Mouse (Mus musculus): ENCODE data around the gene Whrn. TPM values are rescaled to one million over a fixed set of nuclear protein-coding genes. Genes with fewer than 3 reads are reported as not detected.

The Whrn gene
- 5.3 and 5.6 TPM in 2 replicates for polyA plus RNA-seq (2015; fragmentation: Nextera tagmentation; extraction: Ambion mirVana)

- H3K9ac ChIP-seq, result peak within 1 kb of the TSS; percentile 76
- H3K27ac ChIP-seq, result 0 out of 2 replicates have a peak within 1 kb of the TSS, but pooled peaks have one; percentile 8
- peak within 1 kb of the TSS; percentile 88 for H3K4me2 ChIP-seq
- peaks cover 44% of the 10 kb centered on the region for H3K4me1 ChIP-seq (replicated peaks)
- no peaks in the 10 kb centered on the region for H3K9me3 ChIP-seq
- H3K36me3 ChIP-seq, result no peaks in the 10 kb centered on the region
- peak within 1 kb of the TSS; percentile 67 for H3K4me3 ChIP-seq
- H3K27me3 ChIP-seq, result peaks cover 21% of the 10 kb centered on the region
- peak; percentile 81 for ATAC-seq (ENCODE audit: low FRiP score)
- WGBS, result 0% methylated on average over 31 of the region's 34 CpGs
Observed at GRCm38 (mm10) chr4:63495915-63496278, at the start of gene Whrn. Gene Whrn, minus strand, starts transcription at chr4:63495991.

- peak overlapping the region; percentile 93 for H3K27ac ChIP-seq
- H3K4me1 ChIP-seq (replicated peaks), result peaks cover 36% of the 10 kb centered on the region
- WGBS, result 17% methylated on average over 26 of the region's 26 CpGs
- peak overlapping the region; percentile 82 for H3K4me2 ChIP-seq
- peaks cover 17% of the 10 kb centered on the region for H3K36me3 ChIP-seq
- peak overlapping the region; percentile 87 for H3K4me3 ChIP-seq
- no peak for ATAC-seq (ENCODE audit: low FRiP score)
- no peaks in the 10 kb centered on the region for H3K27me3 ChIP-seq
- peak overlapping the region; percentile 97 for H3K9ac ChIP-seq
- H3K9me3 ChIP-seq, result no peaks in the 10 kb centered on the region
Observed at GRCm38 (mm10) chr4:63545231-63545958, 49.6 kb upstream of the Whrn start.

- Histone ChIP-seq H3K4me2 (peak within 1 kb of the TSS; percentile 82), H3K27me3 (no peaks in the 10 kb centered on the region), H3K36me3 (peaks cover 16% of the 10 kb centered on the region), H3K9me3 (no peaks in the 10 kb centered on the region), H3K9ac (peak within 1 kb of the TSS; percentile 97), H3K27ac (peak within 1 kb of the TSS; percentile 93), H3K4me3 (peak within 1 kb of the TSS; percentile 87), H3K4me1 (replicated peaks) (peaks cover 36% of the 10 kb centered on the region)
- peak; percentile 95 for ATAC-seq (ENCODE audit: low FRiP score)
- under 1% methylated on average over 49 of the region's 57 CpGs for WGBS
Observed at GRCm38 (mm10) chr4:63544494-63545230, 48.9 kb upstream of the Whrn start, which contains the start of gene Atp6v1g1. Gene Atp6v1g1, plus strand, starts transcription at chr4:63544772.

- Histone ChIP-seq H3K27ac (peak overlapping the region; percentile 93), H3K4me2 (peak overlapping the region; percentile 82), H3K9me3 (no peaks in the 10 kb centered on the region), H3K36me3 (peaks cover 8% of the 10 kb centered on the region), H3K9ac (0 out of 2 replicates have a peak overlapping the region, but pooled peaks have one; percentile 4), H3K4me1 (replicated peaks) (peaks cover 36% of the 10 kb centered on the region), H3K27me3 (no peaks in the 10 kb centered on the region), H3K4me3 (peak overlapping the region; percentile 87)
- 61% methylated on average over 10 of the region's 10 CpGs for WGBS
- peak; percentile 76 for ATAC-seq (ENCODE audit: low FRiP score)
Observed at GRCm38 (mm10) chr4:63543746-63544493, 48.1 kb upstream of the Whrn start.

- H3K9ac ChIP-seq, result no peak overlapping the region
- H3K27me3 ChIP-seq, result no peaks in the 10 kb centered on the region
- ATAC-seq (ENCODE audit: low FRiP score), result no peak
- H3K9me3 ChIP-seq, result no peaks in the 10 kb centered on the region
- no peak overlapping the region for H3K4me2 ChIP-seq
- H3K4me1 ChIP-seq (replicated peaks), result peaks cover 25% of the 10 kb centered on the region
- WGBS, result 73% methylated on average over 2 of the region's 2 CpGs
- no peaks in the 10 kb centered on the region for H3K36me3 ChIP-seq
- no peak overlapping the region for H3K27ac ChIP-seq
- no peak overlapping the region for H3K4me3 ChIP-seq
Observed at GRCm38 (mm10) chr4:63542209-63542608, 46.4 kb upstream of the Whrn start.

GRCm38 (mm10) chr4:63537602-63538001, 41.8 kb upstream of the Whrn start:
- Histone ChIP-seq H3K27ac (no peak overlapping the region), H3K4me3 (no peak overlapping the region), H3K36me3 (no peaks in the 10 kb centered on the region), H3K27me3 (no peaks in the 10 kb centered on the region), H3K4me2 (no peak overlapping the region), H3K4me1 (replicated peaks) (no peaks in the 10 kb centered on the region), H3K9me3 (no peaks in the 10 kb centered on the region), H3K9ac (no peak overlapping the region)
- ATAC-seq (ENCODE audit: low FRiP score), result no peak
- WGBS, result 78% methylated on average over 4 of the region's 4 CpGs

GRCm38 (mm10) chr4:63530409-63530808, 34.6 kb upstream of the Whrn start:
- no peak overlapping the region for H3K4me3 ChIP-seq
- no peak overlapping the region for H3K27ac ChIP-seq
- H3K4me1 ChIP-seq (replicated peaks), result no peaks in the 10 kb centered on the region
- no peaks in the 10 kb centered on the region for H3K36me3 ChIP-seq
- H3K9ac ChIP-seq, result no peak overlapping the region
- ATAC-seq (ENCODE audit: low FRiP score), result 0 out of 2 replicates have a peak, but pooled peaks have one; percentile 37
- no peaks in the 10 kb centered on the region for H3K9me3 ChIP-seq
- WGBS, result 77% methylated on average over 7 of the region's 7 CpGs
- no peaks in the 10 kb centered on the region for H3K27me3 ChIP-seq
- H3K4me2 ChIP-seq, result no peak overlapping the region

DNA sequence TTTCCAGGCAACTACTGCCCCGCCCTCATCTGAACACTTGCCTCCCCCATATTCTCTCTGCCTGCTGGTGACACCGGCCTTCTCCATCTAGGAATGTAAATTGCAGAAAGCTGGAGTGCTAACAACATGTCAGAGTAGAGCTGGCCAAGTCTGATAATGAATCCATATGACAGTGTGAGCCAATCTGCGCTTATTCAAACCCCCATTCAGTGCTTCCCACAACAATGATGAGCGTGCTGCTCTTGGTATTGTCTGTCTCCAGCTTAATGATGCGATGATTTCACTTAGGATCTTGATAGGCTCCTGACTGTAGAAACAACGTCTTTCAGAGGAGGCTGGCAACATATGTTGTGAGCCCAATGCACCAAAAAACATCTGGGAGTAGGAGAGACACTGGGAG, 33.2 kb upstream of the Whrn start:
- no peaks in the 10 kb centered on the region for H3K36me3 ChIP-seq
- H3K9ac ChIP-seq, result no peak overlapping the region
- H3K27ac ChIP-seq, result no peak overlapping the region
- H3K4me1 ChIP-seq (replicated peaks), result no peaks in the 10 kb centered on the region
- H3K9me3 ChIP-seq, result no peaks in the 10 kb centered on the region
- ATAC-seq (ENCODE audit: low FRiP score), result peak; percentile 26; the same call in 1 of the 2 replicates
- no peaks in the 10 kb centered on the region for H3K27me3 ChIP-seq
- no peak overlapping the region for H3K4me2 ChIP-seq
- WGBS, result 70% methylated on average over 6 of the region's 6 CpGs
- H3K4me3 ChIP-seq, result no peak overlapping the region

DNA sequence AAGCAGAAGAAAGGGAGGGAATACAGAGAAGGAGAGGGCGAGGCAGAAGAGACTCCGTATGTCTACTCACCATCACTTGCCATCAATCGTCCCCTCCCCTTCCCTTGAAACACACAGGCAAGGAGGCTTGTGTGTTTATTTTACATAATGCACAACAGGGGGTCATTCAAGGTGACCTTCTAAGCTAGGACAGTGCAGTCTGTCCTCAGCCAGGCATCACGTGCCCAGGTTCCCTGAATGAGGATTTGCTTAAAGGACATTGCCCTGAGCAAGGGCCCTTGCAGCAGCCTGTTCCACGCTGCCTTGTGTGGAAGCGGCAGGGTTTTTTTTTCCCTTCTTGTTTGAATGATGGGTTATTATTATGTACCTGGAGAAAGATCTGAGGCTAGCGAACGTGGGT, 29.7 kb upstream of the Whrn start:
- Histone ChIP-seq H3K4me2 (no peak overlapping the region), H3K36me3 (no peaks in the 10 kb centered on the region), H3K27me3 (no peaks in the 10 kb centered on the region), H3K4me3 (no peak overlapping the region), H3K9ac (no peak overlapping the region), H3K9me3 (no peaks in the 10 kb centered on the region), H3K4me1 (replicated peaks) (no peaks in the 10 kb centered on the region), H3K27ac (no peak overlapping the region)
- ATAC-seq (ENCODE audit: low FRiP score), result no peak
- WGBS, result 72% methylated on average over 8 of the region's 8 CpGs

GRCm38 (mm10) chr4:63521813-63522419, 26.1 kb upstream of the Whrn start:
- no peak overlapping the region for H3K27ac ChIP-seq

GRCm38 (mm10) chr4:63515021-63515420, 19.2 kb upstream of the Whrn start:
- no peak overlapping the region for H3K9ac ChIP-seq
- no peaks in the 10 kb centered on the region for H3K27me3 ChIP-seq
- H3K4me1 ChIP-seq (replicated peaks), result no peaks in the 10 kb centered on the region
- no peak overlapping the region for H3K4me2 ChIP-seq
- no peak for ATAC-seq (ENCODE audit: low FRiP score)
- WGBS, result 90% methylated on average over 5 of the region's 5 CpGs
- no peak overlapping the region for H3K4me3 ChIP-seq
- H3K36me3 ChIP-seq, result no peaks in the 10 kb centered on the region
- H3K27ac ChIP-seq, result no peak overlapping the region
- no peaks in the 10 kb centered on the region for H3K9me3 ChIP-seq

More at GRCm38 (mm10) chr4:63521813-63522419, 26.1 kb upstream of the Whrn start:
- H3K36me3 ChIP-seq, result no peaks in the 10 kb centered on the region
- WGBS, result 84% methylated on average over 2 of the region's 2 CpGs
- no peak for ATAC-seq (ENCODE audit: low FRiP score)
- no peak overlapping the region for H3K4me2 ChIP-seq
- H3K27me3 ChIP-seq, result no peaks in the 10 kb centered on the region
- no peaks in the 10 kb centered on the region for H3K4me1 ChIP-seq (replicated peaks)
- H3K9me3 ChIP-seq, result no peaks in the 10 kb centered on the region
- H3K9ac ChIP-seq, result no peak overlapping the region
- no peak overlapping the region for H3K4me3 ChIP-seq
